Mouse (Mus musculus): ENCODE results near the gene Nyap1.
A peak's percentile ranks its signal among the peaks of the same experiment; 100 is the strongest.

Nyap1 gene

DNA sequence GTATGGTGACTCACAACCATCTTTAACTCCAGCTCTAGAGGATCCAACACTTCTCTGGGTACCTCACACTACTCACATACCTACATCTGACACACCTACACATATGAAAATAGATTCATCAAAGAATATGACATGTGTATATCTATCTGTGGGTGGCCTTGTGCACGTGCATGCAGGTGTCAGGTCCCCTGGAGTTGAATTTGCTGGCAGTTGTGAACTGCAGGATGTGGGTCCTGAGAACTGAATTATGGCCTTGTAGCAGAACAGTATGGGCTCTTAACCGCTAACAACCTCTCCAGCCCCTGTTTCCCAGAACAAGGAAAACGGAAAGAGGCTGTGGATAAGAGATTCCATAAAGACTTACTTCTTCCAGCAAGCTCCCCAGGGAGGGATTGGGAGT lies 42.3 kb downstream of the Nyap1 start:
- no peak for DNase-seq (ENCODE audit: low spot score in 2 of 2)

DNA sequence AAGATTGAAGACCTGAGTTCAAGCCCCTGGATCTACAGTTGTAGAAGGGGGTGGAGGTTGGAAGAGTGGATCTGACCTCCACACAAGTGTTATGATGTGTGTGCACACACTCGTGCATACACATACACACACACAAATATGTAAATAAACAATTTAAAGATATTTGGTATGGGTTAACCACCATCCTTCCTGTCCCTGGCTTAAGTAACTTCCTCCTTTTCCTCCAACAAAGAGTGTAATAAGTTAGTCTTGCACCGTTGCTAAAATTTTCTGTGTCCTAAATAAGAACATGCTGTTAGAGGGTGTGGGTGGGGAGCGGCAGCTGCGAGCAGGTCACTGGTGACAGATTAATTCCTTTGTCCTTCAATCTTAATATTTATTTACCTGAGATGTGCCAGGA lies 45.5 kb downstream of the Nyap1 start:
- no peak for DNase-seq (ENCODE audit: low spot score in 2 of 2)

DNA sequence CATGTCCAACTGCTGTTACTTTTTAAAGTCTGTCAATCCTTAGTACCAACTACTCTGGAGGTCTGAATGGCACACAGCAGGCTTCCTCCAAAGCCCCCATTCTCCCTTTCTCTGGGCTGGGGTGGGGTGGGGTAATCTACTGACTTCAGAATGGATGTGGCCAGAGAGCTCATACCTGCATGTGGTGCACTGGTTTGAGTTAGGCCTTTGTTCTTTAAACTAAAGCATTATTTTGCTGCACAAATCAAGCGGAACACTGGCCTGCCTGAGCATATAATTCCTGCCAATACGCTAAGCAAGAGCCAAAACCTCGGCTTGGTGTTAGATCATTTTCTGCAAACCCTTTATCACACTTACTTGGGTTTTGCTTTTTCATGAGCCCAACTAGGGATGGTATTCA lies 46.6 kb downstream of the Nyap1 start:
- no peak for DNase-seq (ENCODE audit: low spot score in 2 of 2)

DNA sequence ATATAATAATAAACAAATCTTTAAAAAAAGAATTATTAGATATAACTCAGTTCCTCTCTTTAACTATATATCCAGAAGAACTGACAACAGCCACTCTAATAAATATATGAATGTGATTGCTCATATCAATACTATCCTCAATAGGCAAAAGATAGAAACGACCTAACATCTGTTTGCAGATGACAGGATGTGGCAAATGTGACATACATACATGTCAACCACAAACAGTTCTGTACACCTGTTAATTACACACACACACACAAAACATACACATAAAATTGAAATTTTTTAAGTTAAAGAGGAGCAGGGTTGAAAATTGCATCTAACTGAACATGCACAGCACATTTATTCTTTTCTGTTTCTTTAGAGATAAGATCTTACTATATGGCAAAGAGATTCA lies 49.5 kb downstream of the Nyap1 start:
- DNase-seq (ENCODE audit: low spot score in 2 of 2): no peak

DNA sequence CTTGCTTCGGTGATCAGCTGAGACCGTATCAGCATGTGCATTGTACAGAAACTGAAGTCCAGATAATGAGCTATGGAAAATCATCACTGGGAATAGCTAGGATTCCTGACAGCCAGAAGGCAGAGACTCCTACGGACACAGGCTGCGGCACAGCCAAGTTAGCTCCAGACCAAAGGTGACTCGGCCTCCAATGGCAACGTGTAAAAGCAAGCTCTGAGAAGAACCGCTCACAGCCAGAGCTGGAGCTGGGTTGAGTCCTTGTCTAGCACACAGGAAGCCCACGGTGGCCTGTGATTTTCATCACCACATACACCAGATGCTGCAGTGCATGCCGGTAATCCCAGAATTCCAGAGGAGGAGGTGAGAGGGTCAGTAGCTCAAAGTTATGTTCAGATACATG lies 50.9 kb downstream of the Nyap1 start:
- no peak for DNase-seq (ENCODE audit: low spot score in 2 of 2)

DNA sequence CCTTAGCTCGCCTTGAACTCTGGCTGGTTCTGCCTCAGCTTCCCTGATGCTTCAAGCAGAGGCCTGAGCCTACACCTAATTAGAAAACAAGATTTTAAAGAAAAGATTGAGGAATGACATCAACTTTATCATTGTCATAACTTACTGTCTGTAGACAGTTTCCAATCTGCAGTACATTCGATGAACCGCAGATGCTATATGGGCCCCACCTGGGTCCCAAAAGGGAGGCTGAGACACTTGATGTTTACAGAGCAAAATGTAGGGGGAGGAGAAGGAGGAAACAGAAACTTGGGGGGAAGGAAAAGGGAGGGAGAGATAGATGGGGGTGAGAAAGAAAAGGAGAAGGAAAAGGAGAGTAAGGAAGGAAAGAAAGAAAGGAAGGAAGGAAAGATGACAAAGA lies 51.4 kb downstream of the Nyap1 start:
- no peak for DNase-seq (ENCODE audit: low spot score in 2 of 2)

DNA sequence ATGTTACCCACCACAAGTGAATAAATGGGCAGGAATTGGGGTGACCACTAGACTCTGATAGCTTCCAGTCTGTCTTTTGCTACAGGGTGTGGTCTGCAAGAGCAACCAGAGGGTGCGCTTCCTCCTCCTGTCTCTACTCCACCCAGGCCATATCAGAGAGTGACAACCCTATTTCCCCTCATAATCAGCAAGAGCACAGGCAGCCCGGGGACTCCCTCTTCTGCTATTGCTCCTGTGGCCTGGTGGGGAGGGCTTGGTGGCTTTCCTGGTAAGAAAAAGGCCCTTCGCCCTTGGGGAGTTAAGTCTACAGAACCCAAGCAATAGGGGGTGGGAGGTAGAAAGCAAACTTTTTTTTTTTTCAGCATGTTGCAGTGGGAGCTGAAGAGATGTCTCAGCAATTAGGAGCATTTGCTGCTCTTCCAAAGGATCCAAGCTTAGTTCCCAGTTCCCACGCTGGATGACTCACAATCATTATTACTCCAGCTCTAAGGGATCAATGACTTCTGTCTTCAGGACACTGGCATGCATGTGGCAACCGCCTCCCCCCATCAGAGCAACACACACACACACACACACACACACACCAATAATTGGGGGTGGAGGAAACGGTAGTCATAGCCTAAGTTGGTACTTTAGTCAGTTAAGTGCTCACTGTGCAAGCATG lies 55.1 kb downstream of the Nyap1 start:
- DNase-seq (ENCODE audit: low spot score in 2 of 2): peak; percentile 82 to 86

DNA sequence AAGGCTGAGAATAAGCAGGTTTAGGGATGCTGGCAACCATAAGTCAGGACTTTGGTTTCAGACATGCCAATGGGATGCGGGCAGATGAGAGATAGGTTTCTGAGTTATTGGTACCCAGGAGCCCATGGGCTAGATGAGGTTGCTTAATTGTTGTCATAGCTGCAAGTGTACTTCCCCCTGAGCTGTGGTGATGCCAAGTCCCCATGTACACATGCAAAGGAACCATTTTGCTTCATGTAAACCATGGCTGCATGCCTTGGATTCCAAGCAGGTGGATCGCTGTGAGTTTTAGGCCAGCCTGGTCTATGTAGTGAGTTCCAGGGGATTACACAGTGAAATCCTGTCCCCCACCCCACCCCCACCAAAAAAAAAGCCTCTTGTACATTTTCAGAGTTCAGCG lies 55.8 kb downstream of the Nyap1 start:
- DNase-seq (ENCODE audit: low spot score in 2 of 2): peak in 1 of 2 experiments; percentile 29

DNA sequence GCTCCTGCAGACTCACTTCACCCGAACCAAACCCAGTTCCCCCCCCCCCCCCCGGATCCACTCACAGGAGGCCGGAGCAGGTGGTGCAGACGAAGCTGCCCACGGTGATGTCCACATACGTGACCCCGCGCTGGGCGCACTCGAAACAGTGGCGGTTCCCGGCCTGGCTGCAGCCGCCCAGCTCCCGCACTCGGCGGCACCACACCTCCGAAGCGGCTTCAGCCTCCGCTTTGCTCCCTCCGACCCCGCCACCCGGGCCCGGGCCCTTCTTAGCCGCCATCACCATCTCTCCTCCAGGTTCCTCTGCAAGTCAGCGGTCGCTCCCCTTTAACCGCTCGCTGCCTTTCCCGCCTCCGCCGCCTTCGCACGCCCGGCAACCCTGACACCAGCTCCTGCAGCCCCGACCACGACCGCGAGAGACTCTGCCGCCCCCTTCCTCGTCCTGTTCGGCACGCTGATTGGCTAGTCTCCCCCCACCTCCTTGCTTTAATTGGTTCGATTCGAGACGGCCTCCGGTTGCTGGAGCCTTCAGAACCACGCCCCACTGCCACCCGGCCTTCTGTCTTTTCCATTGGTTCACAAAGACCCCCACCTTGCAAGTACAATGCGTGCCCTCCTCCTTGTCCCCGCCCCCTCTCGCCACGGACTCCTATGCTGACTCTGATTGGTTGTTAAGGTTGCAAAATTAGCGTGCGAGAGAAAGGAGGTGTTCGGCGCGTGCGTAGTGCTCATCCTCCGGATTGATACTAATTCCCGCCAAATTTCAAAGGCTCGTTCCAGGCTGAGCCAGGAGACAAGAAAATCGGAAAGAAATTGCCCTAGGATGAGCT lies 56.9 kb downstream of the Nyap1 start, which contains the start of gene Agfg2:
TSS of gene Agfg2 (minus strand) at position 433 of the 830 bp plus-strand sequence.
- DNase-seq (ENCODE audit: low spot score in 2 of 2): peak; percentile 97 to 99

DNA sequence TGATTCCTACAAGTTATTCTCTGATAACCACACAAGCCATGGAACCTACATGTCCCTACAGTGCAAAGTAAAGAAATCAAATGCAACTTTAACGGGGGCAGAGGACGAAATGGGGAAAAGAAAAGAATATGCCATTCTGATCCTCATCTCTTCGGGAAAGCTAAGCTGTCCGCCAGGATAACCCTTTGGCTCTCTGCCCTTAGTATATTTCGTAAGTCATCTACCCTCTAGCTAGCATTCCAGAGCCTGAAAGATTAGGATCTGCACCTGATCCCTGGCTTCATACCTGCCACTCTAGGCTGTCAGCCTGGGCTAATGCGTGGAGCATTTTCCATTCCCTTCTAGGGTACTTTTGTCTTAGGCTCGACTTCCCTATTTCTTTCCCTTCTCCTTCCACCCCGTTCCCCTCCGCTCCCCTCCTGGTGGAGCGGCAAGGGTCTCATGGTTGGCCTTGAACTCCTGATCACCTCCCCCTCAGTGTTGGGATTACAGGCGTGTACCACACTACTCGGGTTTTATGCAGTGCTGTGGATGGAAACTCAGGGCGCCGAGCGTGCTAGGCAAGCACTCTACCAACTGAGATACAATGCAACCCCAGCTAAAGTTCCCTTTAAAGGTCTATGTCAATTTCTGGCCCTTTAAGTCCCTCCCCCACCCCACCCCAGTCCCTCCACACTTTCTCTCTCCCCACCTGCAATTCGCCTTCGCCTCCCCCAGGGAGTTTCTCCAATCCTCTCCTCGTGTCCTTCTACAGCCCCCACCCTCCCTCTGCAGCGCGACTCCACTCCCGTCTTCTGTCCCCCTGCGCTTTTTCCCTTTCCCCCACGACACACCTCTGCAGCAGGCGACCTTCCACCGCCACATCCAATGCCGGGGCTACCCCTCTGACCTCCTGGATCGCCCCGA lies 57.8 kb downstream of the Nyap1 start:
- peak; percentile 29 to 73 for DNase-seq (ENCODE audit: low spot score in 2 of 2)

DNA sequence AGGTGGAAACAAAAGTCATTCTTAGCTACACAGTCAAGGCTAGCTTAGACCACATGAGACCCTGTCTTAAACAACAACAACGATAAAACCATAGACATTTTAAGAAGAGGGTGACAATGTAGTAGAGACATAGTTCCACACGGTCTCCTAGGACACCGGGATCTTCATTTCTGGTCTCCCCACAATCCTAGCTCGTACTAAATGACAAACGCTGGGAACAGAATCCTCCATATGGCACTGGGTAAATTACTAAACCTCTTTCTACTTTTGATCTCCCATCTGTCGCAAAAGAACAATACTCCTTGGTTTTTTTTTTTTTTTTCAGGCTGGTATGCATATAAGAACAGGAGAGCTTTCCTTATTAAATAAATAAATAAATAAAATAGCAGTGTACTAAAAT lies 58.9 kb downstream of the Nyap1 start:
- DNase-seq (ENCODE audit: low spot score in 2 of 2): no peak

All from spleen, postnatal 4 days (tissue).